Mouse (Mus musculus): Measurements from ENCODE around the gene Pspc1.
A peak's percentile ranks its signal among the peaks of the same experiment; 100 is the strongest.

Pspc1 gene

GRCm38 (mm10) chr14:56695495-56695894 lies 82.6 kb downstream of the Pspc1 start:
- DNase-seq: no peak

- no peak for DNase-seq
Measured at GRCm38 (mm10) chr14:56689766-56690165, 88.3 kb downstream of the Pspc1 start.

- no peak for DNase-seq
Measured at GRCm38 (mm10) chr14:56689116-56689515, 89.0 kb downstream of the Pspc1 start.

GRCm38 (mm10) chr14:56685426-56685825 lies 92.7 kb downstream of the Pspc1 start:
- peak; percentile 12 for DNase-seq
